Mouse (Mus musculus): Measurements from ENCODE around the gene Slc39a8.

DNA sequence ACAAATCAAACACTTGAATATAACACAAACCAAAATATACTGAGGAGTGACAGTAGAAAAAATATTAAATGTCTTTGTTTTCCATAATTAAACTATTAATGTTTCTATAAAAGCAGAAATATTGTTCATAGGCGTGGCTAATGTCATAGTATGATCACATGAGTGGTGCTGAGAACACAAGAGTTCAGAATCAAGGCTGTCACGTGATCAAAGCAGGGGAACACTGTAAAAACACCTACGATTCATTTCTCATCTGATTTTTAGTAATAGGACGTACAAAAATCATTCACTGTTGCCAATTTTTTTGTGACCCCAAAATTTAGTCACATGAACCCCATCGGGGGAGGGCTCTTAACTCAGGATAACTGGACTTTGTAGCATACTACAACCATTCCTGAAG is 47.2 kb downstream of the Slc39a8 start:
- TF ChIP-seq POLR2A (IDR thresholded peaks at IDR 0.05; ENCODE audit: low read depth, low read length): no peak
- TF ChIP-seq CTCF (IDR thresholded peaks at IDR 0.05; ENCODE audit: extremely low read depth, insufficient read length, insufficient replicate concordance, low read depth, low read length): no peak

Measured in small intestine, adult 2 months (tissue).